Mouse (Mus musculus) thymus, postnatal 14 days (tissue): ENCODE measurements around the gene Fkbp5.
A peak's percentile ranks its signal among the peaks of the same experiment; 100 is the strongest.
"Not testable (repeated sequence)": the region's sequence is repeated elsewhere in the genome, so short reads cannot be mapped to it uniquely, and the experiment has no call there.

Source experiments
- DNase-seq: peaks from one replicate; pipeline ENCODE4 v3.0.0; 2021

Fkbp5 gene

DNA sequence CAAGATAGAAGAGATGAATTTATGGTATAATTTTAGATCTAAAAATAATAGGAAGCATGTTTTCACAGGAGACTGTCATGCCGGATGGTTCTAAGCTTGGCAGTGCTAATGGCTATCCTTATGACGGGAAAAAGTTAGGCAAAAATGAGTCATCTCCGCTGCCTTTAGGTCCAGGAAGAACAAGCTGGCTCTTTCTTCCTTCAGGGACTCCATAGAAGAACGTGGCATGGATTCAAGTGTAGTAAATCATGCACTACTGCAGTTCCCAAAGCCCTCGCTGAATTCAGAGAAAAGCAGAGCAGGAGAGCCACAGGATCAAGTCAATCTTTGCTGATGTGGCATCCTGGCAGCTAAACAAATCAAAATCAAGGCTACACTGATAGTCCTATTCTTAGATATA lies 102.1 kb downstream of the Fkbp5 start:
- no peak for DNase-seq

DNA sequence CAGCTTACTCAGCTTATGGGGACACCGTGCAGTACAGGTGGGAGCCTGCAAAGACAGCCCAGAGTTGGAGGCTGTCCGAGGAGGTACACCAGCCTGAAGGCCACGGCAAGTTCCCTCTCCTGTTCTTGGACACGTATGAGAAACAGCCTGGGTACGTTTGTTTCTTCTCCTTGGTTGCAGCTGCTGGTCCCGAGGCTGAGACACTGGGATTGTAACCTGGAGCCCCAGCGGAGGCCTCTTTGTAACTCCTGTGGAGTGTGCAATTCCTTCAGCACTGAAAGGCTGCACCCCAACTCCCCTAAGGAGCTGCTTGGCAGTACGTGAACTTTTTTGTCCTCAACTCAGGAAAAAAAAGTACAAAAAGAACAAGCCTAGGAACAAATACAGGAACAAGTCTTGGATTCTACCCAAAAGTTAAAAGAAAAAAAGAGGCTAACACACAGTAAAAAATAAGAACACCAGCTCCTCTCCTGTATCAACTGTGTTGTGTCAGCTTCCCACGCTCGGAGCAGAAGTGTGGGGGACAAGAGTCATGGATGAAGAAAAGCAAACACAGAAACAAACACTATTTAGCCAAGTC lies 105.9 kb downstream of the Fkbp5 start:
- DNase-seq, result no peak

GRCm38 (mm10) chr17:28410731-28411130 lies 106.6 kb downstream of the Fkbp5 start:
- no peak for DNase-seq

- no peak for DNase-seq
Measured at GRCm38 (mm10) chr17:28408251-28408918, 108.9 kb downstream of the Fkbp5 start.

GRCm38 (mm10) chr17:28407418-28408250 lies 109.7 kb downstream of the Fkbp5 start:
- peak; percentile 87 for DNase-seq

DNA sequence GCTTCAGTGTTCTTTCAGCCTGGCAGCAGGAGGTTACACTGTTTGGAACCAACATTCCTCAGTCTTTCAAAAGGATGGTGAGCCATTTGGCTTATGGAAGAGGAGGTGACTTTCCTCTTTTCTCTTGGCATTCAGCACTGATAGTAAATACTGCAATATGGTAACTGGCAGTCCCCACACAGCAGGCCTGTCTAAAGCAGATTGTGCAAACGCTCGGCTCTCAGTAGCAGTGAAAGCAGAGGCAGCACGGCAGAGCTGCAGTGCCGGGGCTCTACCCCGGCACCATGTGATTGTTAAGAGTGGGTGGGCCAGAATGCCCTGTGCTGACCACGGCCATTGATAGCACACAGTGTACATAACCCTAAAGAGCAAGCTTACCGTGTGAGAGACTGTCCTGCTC lies 110.9 kb downstream of the Fkbp5 start:
- no peak for DNase-seq

- not testable (repeated sequence) for DNase-seq
Measured at GRCm38 (mm10) chr17:28404745-28405144, 112.6 kb downstream of the Fkbp5 start.

DNA sequence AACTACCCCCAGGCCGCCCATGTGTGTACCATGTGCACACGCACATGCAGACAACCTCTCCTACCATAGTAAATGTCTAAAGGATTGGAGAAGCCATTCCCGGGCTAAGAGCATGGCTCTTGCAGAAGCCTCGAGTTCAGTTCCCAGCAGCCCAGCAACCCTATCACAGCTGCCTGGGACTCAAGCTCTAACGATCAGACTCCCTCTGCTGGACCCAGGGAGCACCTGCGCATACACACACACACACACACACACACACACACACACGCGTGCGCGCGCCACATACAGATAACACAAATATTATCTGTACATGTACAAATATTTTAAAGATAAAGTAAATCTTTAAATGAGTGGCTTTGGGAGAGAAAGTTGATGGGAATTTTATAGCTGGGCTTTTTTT lies 113.0 kb downstream of the Fkbp5 start:
- DNase-seq, result no peak

GRCm38 (mm10) chr17:28394994-28395393 lies 122.3 kb downstream of the Fkbp5 start:
- DNase-seq, result no peak

GRCm38 (mm10) chr17:28394051-28394765 lies 123.1 kb downstream of the Fkbp5 start:
- no peak for DNase-seq

DNA sequence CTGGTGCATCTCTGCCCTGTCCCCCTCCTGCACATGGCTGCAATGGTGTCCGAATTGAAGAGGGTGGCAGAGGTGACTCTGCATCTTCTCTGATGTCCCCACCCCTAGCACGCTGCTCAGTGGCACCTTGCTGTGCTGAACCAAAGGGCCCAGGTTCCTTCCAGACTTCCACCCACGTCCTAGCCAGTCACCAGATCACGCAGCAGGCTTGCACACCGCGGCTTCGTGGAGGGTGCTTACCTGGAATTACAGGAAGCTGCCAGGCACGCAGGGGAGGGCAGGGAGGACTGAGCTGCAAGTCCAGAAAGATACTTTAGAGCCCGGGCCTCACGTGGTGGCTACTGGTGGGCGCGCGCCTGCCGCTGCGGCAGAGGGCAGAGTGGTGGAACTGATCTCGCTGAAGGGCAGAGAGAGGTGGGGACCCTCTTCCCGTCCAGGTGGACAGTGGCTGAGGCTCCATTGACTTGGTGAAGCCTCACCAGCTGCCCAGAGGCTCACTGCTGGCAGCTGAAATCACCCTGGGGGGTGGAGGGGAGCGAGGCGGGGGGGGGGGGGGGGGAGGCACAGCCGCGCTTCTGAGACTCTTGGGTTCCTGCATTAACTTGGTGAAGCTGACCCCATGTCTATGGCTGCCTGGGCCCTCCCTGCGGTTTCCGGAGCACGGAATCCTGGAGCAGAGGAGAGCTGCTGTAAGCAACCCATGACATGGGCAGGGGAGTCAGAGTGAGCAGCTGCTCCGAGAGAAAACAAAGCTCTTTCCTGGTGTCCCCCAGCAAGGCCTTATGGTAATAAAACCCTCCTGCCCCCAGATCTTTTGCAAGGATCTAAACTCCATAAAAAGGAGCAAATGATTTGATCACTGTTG lies 125.5 kb downstream of the Fkbp5 start:
- DNase-seq, result no peak

DNA sequence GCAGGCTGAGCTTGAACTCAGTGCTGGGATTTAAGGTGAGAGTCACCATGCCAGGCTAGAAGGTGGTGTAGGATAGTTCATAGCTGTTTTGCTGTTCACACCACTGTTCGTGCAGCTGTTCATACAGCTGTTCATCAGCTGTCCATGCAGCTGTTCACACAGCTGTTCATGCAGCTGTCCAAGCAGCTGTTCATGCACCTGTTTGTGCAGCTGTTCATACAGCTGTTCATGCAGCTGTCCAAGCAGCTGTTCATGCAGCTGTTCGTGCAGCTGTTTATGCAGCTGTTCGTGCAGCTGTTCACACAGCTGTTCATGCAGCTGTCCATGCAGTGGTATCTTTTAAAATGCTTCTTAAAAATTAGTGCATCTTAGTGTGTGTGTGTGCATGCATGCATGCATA lies 128.8 kb downstream of the Fkbp5 start:
- DNase-seq, result no peak

DNA sequence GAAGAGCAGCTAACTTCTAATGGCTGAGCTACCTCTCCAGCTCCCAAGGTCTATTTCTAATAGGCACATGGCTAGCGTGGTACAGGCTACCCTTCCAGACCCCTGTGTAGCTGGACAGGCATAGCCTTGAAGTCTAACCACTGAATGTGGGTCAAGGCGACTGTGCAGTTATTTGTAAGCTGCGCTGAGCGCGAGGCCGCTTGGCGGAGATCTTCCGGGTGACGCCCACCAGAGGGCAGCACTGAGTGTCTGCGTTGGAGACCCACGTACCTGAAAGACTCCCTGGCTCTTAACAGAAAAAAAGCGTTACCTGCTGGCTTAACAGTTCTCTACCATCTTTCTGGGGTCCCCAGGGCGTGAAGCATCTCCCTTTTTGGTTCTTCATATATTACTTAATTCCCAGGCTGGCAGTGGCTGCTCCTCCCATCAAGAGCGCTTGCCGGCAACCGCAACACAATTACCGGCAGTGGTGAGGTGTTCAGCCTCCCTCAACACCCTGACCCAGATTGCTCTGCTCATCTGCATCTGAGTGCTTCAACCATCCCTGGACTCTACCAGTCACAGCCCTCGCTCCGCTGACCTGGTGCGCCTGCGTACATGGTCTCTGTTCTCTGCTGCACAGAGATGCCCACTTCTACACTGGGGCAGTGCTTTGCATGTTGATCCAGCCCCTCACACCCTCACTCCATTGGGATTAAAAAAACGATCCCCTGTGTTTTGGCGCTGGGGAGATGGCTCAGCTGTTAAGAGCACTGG lies 131.0 kb downstream of the Fkbp5 start:
- DNase-seq, result peak; percentile 90

DNA sequence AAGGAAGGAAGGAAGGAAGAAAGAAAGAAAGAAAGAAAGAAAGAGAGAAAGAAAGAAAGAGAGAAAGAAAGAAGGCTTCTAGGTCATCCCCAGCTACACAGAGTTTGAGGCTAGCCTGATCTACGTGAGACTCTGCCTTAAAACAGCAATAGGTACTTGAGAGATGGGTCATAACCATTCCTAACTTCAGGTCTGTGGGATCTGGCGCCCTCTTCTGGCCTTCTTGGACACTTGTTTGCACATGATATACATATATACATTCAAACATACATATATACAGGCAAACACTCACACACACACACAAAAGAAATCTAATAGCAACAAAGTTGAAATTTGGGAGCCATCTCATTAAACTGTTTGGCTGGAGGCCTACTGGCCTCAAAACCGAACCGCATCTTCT lies 133.0 kb downstream of the Fkbp5 start:
- DNase-seq, result peak; percentile 64

DNA sequence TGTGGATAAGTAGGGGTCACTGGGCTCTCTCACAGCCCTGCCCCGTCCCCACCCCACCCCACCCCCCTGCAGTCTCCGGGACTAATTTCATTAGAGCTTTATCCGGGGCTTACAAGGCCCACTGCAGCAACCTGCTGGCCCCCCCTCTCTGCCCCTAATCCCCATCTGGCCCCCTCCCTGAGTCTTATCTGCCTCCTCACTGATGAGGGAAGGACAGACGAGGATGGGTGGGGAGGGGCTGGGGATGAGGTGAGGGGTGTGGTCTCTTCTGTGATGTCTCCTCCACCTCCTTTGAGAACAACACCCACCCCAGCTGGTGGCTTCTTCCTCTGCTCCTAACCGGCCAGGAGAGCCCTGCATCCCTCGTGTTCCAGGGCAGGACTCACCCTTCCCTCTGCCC lies 137.1 kb downstream of the Fkbp5 start:
- no peak for DNase-seq

GRCm38 (mm10) chr17:28375592-28376061 lies 141.7 kb downstream of the Fkbp5 start:
- DNase-seq, result peak; percentile 34

GRCm38 (mm10) chr17:28374494-28374893 lies 142.8 kb downstream of the Fkbp5 start:
- DNase-seq, result peak; percentile 88

DNA sequence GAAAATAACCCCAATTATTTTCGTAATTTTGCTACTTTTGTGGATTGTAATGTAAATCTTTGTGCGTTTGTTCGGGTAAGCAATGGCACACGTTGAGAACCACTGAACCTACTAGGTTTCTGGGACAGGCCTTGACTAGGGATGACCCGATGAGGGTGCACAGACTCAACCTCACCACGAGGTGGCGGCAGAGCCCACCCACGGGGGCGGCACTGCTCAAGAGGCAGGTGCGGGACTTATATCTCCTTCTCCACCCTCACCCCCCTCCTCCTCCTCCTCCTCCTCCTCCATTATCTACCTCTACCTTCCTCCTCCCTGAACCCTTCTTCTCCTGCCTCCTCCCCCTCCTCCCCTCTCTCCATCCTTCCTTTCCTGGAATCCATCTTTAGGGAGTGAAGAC lies 143.5 kb downstream of the Fkbp5 start:
- DNase-seq, result peak; percentile 92

- no peak for DNase-seq
Measured at GRCm38 (mm10) chr17:28371941-28372340, 145.4 kb downstream of the Fkbp5 start.

GRCm38 (mm10) chr17:28371286-28371685 lies 146.0 kb downstream of the Fkbp5 start:
- no peak for DNase-seq

GRCm38 (mm10) chr17:28369056-28369455 lies 148.3 kb downstream of the Fkbp5 start:
- no peak for DNase-seq
